Mouse (Mus musculus): ENCODE results near the gene Prlr.

Prlr gene

GRCm38 (mm10) chr15:10236812-10237211 is 59.8 kb downstream of the Prlr start:
- no peak for DNase-seq

DNA sequence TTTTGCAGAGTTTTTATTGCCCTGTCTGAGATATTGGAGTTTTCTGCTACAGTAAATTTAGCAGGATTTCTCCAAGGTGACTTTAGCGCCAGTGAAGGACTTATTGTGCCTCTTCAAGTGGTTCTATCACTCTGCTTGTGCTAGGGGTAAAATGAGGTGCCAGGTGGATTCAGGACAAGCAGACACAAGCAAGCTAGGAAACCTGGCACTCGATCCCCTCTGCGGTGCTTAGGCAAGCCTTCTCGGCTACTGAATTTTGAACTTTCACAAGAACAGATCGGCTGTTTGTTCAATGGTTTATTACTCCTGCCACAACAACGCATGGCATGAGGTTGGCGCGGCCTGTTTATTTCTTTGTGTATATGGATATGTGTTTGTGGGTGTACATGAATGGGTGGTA is 61.4 kb downstream of the Prlr start:
- DNase-seq: no peak

DNA sequence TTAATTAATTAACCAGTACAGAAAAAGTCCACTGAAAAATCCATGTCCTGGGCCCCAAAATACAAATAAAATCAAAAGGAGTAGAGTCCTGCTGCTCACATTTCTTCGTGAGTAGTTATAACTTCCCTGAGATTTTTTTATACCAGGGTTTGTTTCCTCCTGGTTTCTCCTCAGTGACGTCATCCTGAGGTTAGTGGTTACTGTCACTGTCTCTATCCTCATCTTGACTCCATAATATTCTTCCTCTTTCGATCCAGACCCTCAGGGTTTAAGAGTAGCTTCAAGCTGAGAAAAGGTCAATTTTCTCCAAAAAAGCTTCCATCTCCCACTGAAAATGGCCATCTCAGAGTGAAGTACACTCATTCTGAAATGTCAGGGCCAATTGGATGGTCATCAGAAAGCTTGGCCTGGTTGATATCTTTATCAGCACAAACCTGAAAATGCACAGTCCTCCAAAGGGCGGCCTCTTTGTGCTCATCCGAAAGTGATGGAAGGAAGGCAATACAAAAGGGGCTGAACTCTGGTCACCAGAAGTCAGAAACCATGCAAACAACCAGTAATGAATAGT is 63.3 kb downstream of the Prlr start:
- DNase-seq: no peak

GRCm38 (mm10) chr15:10242250-10242649 is 65.2 kb downstream of the Prlr start:
- DNase-seq: no peak

DNA sequence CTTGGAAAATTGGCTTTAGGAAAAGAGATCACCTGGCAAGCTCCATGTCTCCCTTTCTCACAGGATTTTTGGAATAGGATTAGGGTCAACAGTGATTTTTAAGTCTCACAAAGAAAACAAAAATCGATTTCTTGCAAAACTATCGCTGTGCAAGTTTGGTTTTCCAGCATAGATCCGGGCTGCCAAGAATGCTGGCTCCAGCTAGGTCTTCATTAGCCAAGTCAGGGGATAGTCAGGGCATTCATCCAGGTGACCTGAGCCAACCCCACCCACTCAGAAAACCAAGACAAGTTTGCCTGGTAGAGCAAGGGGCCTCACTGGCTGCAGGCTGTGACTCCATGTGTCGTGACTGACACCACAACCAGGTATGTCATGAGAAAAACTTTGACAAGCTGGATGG is 72.2 kb downstream of the Prlr start:
- DNase-seq: peak; percentile 39

DNA sequence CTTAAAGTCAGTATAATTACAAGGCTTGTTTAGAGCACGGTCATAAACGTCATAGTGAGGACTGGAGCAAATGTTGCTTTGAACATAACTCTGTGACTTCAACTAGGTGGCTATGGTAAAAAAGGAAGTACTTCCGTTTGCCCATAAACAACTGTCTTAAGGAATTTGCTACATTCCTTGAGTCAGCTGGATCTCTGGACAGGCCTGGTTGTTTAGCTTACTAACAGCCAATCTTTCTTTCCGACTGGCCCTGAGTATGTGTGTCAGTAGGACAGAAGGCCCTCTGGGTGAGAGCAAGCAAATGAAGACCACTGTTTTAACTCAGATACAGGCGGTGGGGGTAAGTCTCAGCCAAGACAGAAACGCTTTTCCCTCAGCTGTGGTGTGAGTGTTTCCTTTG is 73.7 kb downstream of the Prlr start:
- DNase-seq: no peak

DNA sequence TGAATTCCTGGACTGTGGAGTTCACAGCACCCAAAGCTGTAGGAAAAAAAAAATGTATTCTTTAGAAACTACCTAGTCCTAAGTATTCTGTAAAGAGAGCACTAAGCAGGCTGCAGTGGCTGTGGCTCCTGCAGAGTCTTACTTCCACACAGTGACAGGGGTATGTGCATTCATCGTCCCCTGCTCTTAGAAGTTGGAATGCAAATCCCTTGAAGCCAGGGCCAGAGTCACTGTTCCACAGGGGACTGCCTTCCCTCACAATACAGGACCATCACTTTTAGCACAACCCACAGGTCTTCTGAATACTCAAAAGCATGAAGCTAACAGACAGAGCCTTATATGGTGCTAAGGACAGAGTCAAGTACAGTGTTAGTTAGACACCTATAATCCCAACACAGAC is 75.5 kb downstream of the Prlr start:
- no peak for DNase-seq

DNA sequence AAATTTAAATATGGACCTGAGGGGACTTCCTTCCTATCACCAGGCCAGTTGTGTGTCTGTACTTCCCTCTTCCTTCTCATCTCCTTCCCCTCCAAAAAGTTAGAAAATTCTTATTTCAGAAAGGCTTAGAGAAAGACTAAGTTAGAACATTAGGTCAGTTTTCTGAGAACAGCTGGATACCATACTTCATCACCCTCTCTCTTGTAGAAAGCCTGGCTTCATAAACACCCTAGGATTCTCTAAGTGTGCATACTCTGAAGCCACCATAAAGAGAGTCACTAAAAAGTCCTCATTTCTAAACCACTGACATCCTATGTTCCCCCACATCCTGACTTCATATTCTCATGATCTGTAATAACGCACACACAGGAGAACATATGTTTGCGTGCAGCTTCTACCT is 85.2 kb downstream of the Prlr start:
- DNase-seq: no peak

- no peak for DNase-seq
Observed at GRCm38 (mm10) chr15:10262641-10263040, 85.6 kb downstream of the Prlr start.

DNA sequence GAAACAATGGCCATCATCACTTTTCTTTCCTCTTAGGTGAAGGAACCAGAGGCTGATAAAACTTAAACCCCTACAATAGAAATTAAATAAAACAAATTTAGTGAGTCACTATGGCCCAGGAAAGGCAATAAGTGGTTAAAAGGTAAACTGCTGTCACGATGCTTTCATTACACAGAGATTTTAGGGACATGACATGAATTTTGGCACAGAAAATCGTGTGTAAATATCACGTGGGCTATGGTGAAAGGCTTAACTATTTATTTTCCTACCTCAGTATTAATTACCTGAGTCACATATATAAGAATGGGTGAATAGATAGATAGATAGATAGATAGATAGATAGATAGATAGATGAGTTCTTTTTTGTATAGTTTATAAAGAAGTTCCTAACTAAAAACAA is 86.4 kb downstream of the Prlr start:
- no peak for DNase-seq

DNA sequence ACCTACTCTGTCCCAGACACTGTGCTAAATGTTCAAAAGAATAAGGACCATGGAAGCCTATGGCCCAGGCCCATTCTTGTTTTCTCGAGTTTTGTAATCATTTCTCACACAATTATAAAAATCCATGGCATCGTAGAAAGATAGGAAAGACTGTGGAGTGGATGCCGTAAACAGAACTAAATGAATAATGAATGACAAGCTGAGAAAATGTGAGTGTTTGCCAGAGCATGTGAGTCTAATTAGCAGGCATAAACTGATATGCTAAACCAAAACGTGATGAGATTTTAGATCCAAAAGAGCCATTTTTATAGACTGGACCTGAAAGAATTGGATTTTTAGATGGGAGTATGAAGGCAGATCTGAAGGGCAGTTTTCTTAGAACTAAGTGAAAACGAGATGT is 87.8 kb downstream of the Prlr start:
- DNase-seq: no peak

DNA sequence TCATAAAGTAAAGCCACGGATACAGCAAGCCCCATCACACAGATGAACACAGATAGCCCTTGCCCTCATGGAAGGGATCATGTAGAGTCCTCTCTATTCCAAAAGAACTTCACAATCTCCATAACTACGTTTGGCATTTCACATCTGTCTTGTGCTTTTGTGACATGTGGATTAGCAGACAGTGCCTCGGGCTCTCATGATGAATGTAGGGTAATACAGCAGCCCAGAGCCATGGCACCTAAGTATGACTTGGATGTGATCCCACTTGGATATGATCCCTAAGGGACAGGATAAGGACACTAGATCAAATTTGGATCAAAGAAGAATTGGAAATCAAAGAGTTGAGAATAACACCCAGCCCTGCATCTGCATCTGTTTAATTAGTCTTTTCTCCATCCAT is 90.2 kb downstream of the Prlr start:
- no peak for DNase-seq

GRCm38 (mm10) chr15:10276386-10276785 is 99.3 kb downstream of the Prlr start:
- DNase-seq: no peak

DNA sequence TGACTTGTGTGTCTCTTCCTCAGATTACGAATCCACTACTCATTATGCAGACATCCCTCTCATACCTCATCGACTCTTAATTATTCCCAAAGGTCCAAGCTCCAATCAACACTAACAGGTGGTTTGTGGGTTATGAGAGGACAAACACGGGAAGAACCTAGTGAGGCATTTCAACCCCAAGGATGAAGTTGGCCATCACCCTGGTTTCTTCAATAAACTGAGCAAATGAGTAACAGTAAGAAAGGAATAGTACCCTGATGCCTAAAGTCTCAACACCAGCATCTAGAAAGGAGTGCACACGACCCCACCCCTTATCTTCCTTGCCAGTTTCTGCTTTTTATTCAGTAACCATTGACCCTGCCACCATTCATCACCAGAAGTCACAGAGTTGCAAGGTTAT is 100.4 kb downstream of the Prlr start:
- DNase-seq: peak; percentile 11

DNA sequence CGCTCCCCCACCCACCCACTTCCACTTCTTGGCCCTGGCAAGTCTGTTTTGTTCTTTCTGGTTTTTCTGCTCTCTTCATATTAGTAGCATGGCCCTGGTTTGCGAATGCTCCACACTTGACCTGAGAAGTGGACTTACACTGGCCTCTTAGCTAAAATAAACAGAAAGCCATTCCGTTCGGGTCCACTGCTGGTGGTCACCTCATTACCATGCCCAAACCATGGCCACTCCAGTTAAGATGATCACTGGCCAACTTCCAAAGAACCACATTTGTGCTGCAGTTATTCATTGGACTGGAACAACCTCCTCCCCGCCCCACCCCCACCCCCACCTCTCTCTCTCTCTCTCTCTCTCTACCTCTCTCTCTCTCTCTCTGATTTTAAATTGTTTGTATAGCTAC is 104.5 kb downstream of the Prlr start:
- DNase-seq: peak; percentile 63

GRCm38 (mm10) chr15:10283661-10284060 is 106.6 kb downstream of the Prlr start:
- DNase-seq: no peak

DNA sequence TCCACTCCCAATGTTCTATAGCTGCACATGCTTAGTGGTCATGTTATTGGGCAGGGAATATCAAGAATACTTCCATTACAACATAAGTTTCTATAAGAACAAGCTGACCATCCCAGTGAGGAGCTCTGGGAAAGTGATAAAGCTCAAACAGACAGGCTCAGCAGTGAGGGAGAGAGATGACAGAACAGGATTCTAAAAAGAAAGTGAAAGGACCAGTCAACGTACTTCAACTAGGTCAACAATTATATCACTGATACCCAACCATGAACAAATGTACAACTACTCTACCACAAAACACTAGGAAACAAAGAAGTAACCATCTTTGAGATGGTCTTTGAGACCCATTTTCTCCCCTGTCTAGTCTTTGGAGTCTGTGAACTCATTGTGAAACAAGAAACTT is 119.5 kb downstream of the Prlr start:
- DNase-seq: no peak

DNA sequence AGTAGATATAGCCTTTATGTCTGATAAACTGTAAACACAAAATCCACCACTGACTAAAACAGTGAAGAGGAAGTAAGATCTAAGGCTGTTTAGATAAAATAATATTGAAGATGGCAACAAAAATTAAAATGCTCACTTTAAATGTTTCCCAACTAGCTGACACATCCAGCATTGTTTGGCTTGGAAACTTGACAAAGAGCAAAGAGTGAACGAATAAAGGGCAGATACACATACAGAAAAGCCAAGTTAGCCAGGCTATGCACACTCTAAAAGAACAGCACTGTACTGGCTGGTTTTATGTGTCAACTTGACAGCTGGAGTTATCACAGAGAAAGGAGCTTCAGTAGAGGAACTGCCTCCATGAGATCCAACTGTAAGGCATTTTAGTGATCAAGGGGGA is 121.0 kb downstream of the Prlr start:
- DNase-seq: no peak

- no peak for DNase-seq
Observed at GRCm38 (mm10) chr15:10299467-10299866, 122.4 kb downstream of the Prlr start.

DNA sequence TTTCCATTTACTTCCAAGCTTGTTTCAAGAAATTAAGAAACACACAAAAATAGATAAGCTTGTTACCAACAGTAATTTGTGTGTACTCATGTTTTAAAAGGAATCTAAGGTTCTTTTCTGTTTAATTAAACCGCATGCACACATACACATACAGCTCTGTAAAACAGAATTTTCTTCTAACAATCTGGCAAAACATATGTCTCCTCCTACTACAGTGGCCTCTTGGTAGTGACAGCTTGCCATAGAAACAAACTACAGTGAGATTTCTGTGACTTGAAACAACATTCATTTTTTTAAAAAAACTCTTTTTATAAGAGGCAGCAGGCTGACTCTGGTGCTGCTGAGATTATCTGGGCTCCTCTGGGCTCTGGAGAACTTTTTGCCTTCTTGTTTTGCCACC is 129.4 kb downstream of the Prlr start:
- no peak for DNase-seq

DNA sequence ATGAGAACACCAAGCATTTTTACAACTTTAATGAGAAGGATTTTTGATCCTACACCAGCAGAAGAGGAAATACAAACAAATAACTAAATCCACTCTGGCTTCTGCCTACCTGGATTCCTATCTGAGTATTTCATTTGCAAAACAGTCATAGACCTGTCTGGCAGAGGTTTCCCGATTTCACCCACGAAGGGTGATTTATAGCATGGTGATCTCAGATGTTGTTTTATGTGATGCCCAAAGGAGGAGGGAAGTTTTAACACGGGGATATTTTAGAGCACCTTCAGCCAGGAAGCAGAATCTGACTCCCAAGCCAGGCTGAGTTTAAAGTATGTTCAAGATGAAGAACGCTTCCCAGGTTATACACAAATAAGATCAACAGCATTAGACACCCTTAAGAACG is 134.8 kb downstream of the Prlr start:
- DNase-seq: no peak

GRCm38 (mm10) chr15:10313522-10314455 is 136.8 kb downstream of the Prlr start:
- peak; percentile 51 for DNase-seq

DNA sequence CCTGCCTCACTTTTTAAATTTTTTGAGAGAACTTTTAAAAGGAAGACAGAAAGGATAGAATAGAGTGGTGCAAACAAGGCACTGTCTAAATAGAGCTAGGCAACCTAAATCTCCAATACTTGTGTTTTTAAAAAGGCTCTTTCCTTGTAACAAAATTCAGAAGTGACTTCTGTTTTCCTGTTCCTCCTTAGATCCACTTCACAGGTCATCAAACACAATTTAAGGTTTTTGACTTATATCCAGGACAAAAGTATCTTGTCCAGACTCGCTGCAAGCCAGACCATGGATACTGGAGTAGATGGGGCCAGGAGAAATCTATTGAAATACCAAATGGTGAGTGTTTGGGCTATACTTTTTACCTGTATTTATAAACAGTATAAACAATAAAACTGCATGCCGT is 148.0 kb downstream of the Prlr start, which contains the start of gene Gm21973:
TSS of gene Gm21973 (plus strand) at position 301 of the 400 bp plus-strand sequence.
- no peak for DNase-seq

GRCm38 (mm10) chr15:10330626-10331025 is 153.6 kb downstream of the Prlr start:
- no peak for DNase-seq

DNA sequence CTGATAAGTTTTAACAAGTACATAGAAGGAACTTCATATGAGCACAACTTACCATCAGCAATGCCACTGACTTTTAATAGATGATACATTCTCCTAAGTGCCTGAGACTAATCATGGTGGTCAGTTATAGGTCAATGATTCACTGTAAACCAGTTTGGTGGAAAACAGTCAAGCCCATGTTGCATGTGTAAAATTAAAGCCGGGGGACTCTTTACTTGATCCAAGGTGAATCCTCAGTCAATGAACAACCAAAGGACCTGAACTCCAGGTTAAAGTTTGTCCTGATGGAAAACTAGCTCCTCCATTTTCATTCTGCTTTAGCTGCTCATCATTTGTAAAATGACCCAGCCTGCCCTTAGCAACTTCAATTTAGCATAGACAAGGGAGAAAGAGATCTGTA is 155.5 kb downstream of the Prlr start:
- no peak for DNase-seq
